8 mouse cellular contexts compared by ENCODE assay signal in the genomic region with DNA sequence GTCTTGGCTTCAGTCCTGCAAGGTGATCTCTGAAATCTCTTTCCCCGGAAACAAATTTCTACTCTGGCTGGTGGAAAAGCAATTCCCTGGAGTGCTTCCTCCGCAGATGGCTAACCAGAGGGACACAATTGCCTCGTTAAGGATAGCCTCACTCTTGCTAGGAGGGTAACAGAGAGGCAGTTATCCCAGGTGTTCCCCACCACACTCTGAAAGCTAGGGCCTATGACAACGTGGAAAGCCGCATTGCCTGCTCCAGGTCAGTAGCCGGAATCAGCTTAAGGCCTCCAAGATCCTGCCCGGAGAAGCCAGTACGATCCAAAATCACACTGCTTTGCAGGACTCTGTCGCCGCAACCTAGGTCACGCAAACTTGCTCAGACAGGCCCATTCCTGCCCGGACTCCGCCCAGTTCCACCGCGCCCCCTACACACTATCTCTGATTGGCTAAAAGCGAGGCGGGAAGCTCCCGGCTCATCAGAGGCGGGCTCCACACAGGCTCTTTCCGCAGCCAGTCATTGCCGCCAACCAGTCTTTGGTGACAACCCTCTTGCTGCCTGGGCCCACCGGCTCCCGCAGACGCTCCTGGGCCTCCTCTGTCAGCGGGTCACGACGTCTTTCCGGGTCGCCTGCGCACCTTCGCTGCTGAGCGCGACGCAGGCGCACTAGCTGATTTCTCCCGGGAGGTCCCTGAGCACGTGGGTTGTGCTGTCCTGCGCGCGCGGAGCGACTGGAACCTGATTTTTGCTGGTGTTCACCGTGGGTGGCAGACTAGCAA. TPM values are rescaled to one million over a fixed set of nuclear protein-coding genes. Genes with fewer than 3 reads are reported as not detected.
DNase-seq lines count a peak whose midpoint lies in the region; ATAC-seq and TF ChIP-seq lines count a peak whose summit lies in the region.

A gene (plus strand): TSS at position 574 of the 774 bp plus-strand sequence.

- H3K27ac ChIP-seq in forebrain, embryonic 16.5 days (ENCODE audit: low read length), result peak within 1 kb of the TSS; percentile 55
- peak within 1 kb of the TSS; percentile 92 for H3K27ac ChIP-seq in layer of hippocampus, adult 2 months
- peak within 1 kb of the TSS; percentile 83 for H3K27ac ChIP-seq in lung, embryonic 14.5 days (ENCODE audit: low read depth)
- peak within 1 kb of the TSS; percentile 65; the same call in 1 of the 2 replicates for H3K27ac ChIP-seq in olfactory bulb, adult 2 months (ENCODE audit: insufficient read depth, low read depth, low read length)
- H3K27ac ChIP-seq in thymus, adult 2 months (ENCODE audit: control insufficient read depth, insufficient read depth, low read length), result no peak within 1 kb of the TSS

- ATAC-seq in G1E (ENCODE audit: extremely low read depth, insufficient number of reproducible peaks, low FRiP score, poor library complexity, severe bottlenecking), result peak; percentile 97
- ATAC-seq in forebrain, embryonic 16.5 days, result peak; percentile 100
- ATAC-seq in lung, embryonic 14.5 days (ENCODE audit: insufficient read depth), result peak; percentile 100

- 2% methylated on average over 40 of the region's 43 CpGs for WGBS in forebrain, embryonic 16.5 days
- 2% methylated on average over 43 of the region's 43 CpGs for WGBS in lung, embryonic 14.5 days
- 1% methylated on average over 43 of the region's 43 CpGs for WGBS in olfactory bulb, adult 2 months
- WGBS in thymus, adult 2 months, result 3% methylated on average over 43 of the region's 43 CpGs

- peak within 1 kb of the TSS; percentile 66 for H3K9ac ChIP-seq in forebrain, embryonic 16.5 days (replicated peaks; ENCODE audit: low read depth, low read length)
- H3K9ac ChIP-seq in lung, embryonic 14.5 days, result peak within 1 kb of the TSS; percentile 68

- no peaks in the 10 kb centered on the region for H3K9me3 ChIP-seq in G1E (replicated peaks)
- H3K9me3 ChIP-seq in forebrain, embryonic 16.5 days (ENCODE audit: control insufficient read depth, low read length), result no peaks in the 10 kb centered on the region
- no peaks in the 10 kb centered on the region for H3K9me3 ChIP-seq in lung, embryonic 14.5 days (ENCODE audit: low read depth, low read length)

- peak; percentile 45; the same call in 1 of the 2 replicates for TF ChIP-seq POLR2A in olfactory bulb, adult 2 months (IDR thresholded peaks at IDR 0.05; ENCODE audit: insufficient read depth, low read depth, low read length)
- peak; percentile 57 for TF ChIP-seq POLR2A in thymus, adult 2 months (IDR thresholded peaks at IDR 0.05; ENCODE audit: control insufficient read depth, extremely low read depth, insufficient read depth, low read length, poor library complexity)

- peak within 1 kb of the TSS; percentile 86 for H3K4me2 ChIP-seq in forebrain, embryonic 16.5 days (ENCODE audit: low read length)
- peak within 1 kb of the TSS; percentile 96 for H3K4me2 ChIP-seq in lung, embryonic 14.5 days

- peak; percentile 100 for DNase-seq in G1E (ENCODE audit: low spot score)
- DNase-seq in cerebellum, adult 18-20 months, result peak; percentile 94 to 97
- DNase-seq in heart, postnatal 36 days, result peak; percentile 88 to 90
- DNase-seq in layer of hippocampus, adult 2 months (ENCODE audit: low spot score in 2 of 2), result peak; percentile 93 to 98
- peak; percentile 96 for DNase-seq in lung, embryonic 14.5 days
- peak; percentile 91 for DNase-seq in thymus, adult 2 months

- H3K27me3 ChIP-seq in G1E (ENCODE audit: insufficient read depth, low read length), result no peaks in the 10 kb centered on the region
- H3K27me3 ChIP-seq in forebrain, embryonic 16.5 days (replicated peaks; ENCODE audit: control insufficient read depth, insufficient read depth, low read length), result no peaks in the 10 kb centered on the region
- no peaks in the 10 kb centered on the region for H3K27me3 ChIP-seq in lung, embryonic 14.5 days (ENCODE audit: insufficient read depth, low read length)
- no peaks in the 10 kb centered on the region for H3K27me3 ChIP-seq in thymus, adult 2 months (ENCODE audit: control insufficient read depth, insufficient read depth, low read length)

- peaks cover 27% of the 10 kb centered on the region for H3K36me3 ChIP-seq in G1E (replicated peaks)
- no peaks in the 10 kb centered on the region for H3K36me3 ChIP-seq in forebrain, embryonic 16.5 days (ENCODE audit: control insufficient read depth, insufficient read depth)
- no peaks in the 10 kb centered on the region for H3K36me3 ChIP-seq in lung, embryonic 14.5 days (ENCODE audit: insufficient read depth)
- no peaks in the 10 kb centered on the region for H3K36me3 ChIP-seq in thymus, adult 2 months (ENCODE audit: control insufficient read depth, insufficient read depth, low read length)

- H3K4me3 ChIP-seq in G1E (ENCODE audit: low read depth, low read length), result peak within 1 kb of the TSS; percentile 79
- H3K4me3 ChIP-seq in forebrain, embryonic 16.5 days (replicated peaks; ENCODE audit: low read length), result peak within 1 kb of the TSS; percentile 58
- H3K4me3 ChIP-seq in layer of hippocampus, adult 2 months, result peak within 1 kb of the TSS; percentile 85
- peak within 1 kb of the TSS; percentile 68 for H3K4me3 ChIP-seq in lung, embryonic 14.5 days (ENCODE audit: low read depth, low read length)
- H3K4me3 ChIP-seq in olfactory bulb, adult 2 months (ENCODE audit: insufficient read depth, low read depth, low read length), result peak within 1 kb of the TSS; percentile 78
- H3K4me3 ChIP-seq in thymus, adult 2 months (ENCODE audit: control insufficient read depth, insufficient read depth, low read length), result peak within 1 kb of the TSS; percentile 58

- no peak for TF ChIP-seq CTCF in G1E (IDR thresholded peaks at IDR 0.05; ENCODE audit: low read depth, low read length)
- no peak for TF ChIP-seq CTCF in layer of hippocampus, adult 2 months (conservative IDR thresholded peaks at IDR 0.05)
- no peak for TF ChIP-seq CTCF in lung, embryonic 14.5 days (IDR thresholded peaks at IDR 0.05; ENCODE audit: low read depth)
- no peak for TF ChIP-seq CTCF in olfactory bulb, adult 2 months (IDR thresholded peaks at IDR 0.05; ENCODE audit: insufficient read depth, low read depth, low read length)
- TF ChIP-seq CTCF in thymus, adult 2 months (IDR thresholded peaks at IDR 0.05; ENCODE audit: borderline replicate concordance, control insufficient read depth, extremely low read depth, insufficient read depth, low read length, poor library complexity), result 0 out of 2 replicates have a peak, but pooled peaks have one; percentile 64

- peaks cover 65% of the 10 kb centered on the region for H3K4me1 ChIP-seq in G1E (ENCODE audit: insufficient read depth, low read depth, low read length)
- H3K4me1 ChIP-seq in forebrain, embryonic 16.5 days (replicated peaks; ENCODE audit: control insufficient read depth, insufficient read depth, low read length), result peaks cover 17% of the 10 kb centered on the region
- H3K4me1 ChIP-seq in lung, embryonic 14.5 days (ENCODE audit: insufficient read depth), result peaks cover 10% of the 10 kb centered on the region; the same call in 1 of the 2 replicates
- peaks cover 5% of the 10 kb centered on the region for H3K4me1 ChIP-seq in olfactory bulb, adult 2 months (ENCODE audit: control insufficient read depth, insufficient read depth, low read length)
- peaks cover 11% of the 10 kb centered on the region for H3K4me1 ChIP-seq in thymus, adult 2 months (replicated peaks; ENCODE audit: control insufficient read depth, insufficient read depth, low read length)

- intact Hi-C loops in heart, postnatal 36 days (cut with DNase I), result no loop called here

RNA-seq across cellular contexts. Expression of the gene that starts here (rescaled TPM):
- total RNA-seq in G1E (2014; fragmentation: Nextera tagmentation) (164 and 185 TPM in 2 replicates), G1E (2017) (253 TPM in 2 replicates)
- polyA plus RNA-seq in G1E (2012), result 199 and 228 TPM in 2 replicates
- 47.8 and 51.0 TPM in 2 replicates for polyA plus RNA-seq in forebrain, embryonic 16.5 days (2015; fragmentation: Nextera tagmentation; extraction: Ambion mirVana)
- 10 to 100 TPM; 28.4 to 28.9 TPM for total RNA-seq in heart, postnatal 36 days (2021)
- 10 to 100 TPM; 42.6 to 47.5 TPM for total RNA-seq in layer of hippocampus, adult 2 months (2021)
- polyA plus RNA-seq in lung, embryonic 14.5 days (2014; fragmentation: Nextera tagmentation; extraction: Ambion mirVana), result 99.8 and 104 TPM in 2 replicates
- not detected in 2 replicates for polyA plus RNA-seq in olfactory bulb, adult 2 months (2012; ENCODE audit: insufficient read depth, insufficient read length, low replicate concordance, missing spikeins)
- polyA plus RNA-seq in thymus, adult 2 months (2012; rRNA removed), result 20.9 and 28.6 TPM in 2 replicates
